Mouse (Mus musculus) bone marrow, adult 2 months (tissue): Measurements from ENCODE around the gene Tmem160.

ENCODE experiments used
- CTCF ChIP-seq: fragments of 200-500 bp; IDR thresholded peaks from 2 replicates; pipeline ENCODE4 v1.5.1; 2011; ENCODE audit warnings: low read length, control low read depth; ENCODE audit not compliant: control insufficient read depth, insufficient read depth
- POLR2A ChIP-seq: fragments of 200-500 bp; IDR thresholded peaks from 2 replicates; pipeline ENCODE4 v1.6.1; 2011; ENCODE audit warnings: low read depth, mild to moderate bottlenecking, control low read depth, low read length, borderline replicate concordance; ENCODE audit not compliant: control insufficient read depth

- TF ChIP-seq POLR2A (no peak), CTCF (no peak)
These were observed 923 bp upstream of the Tmem160 start for GRCm38 (mm10) chr7:16451656-16452055.
